Mouse (Mus musculus) forebrain, embryonic 12.5 days (tissue): ENCODE measurements around the gene Gm17268. TPM values are rescaled to one million over a fixed set of nuclear protein-coding genes. Genes with fewer than 3 reads are reported as not detected.

Experiments
- ATAC-seq: fragments of 200-750 bp; cut with Nextera tagmentation; 2 replicates; pipeline ENCODE4 v1.8.0; 2017; ENCODE audit warnings: moderate TSS enrichment; ENCODE audit not compliant: low FRiP score
- H3K27ac ChIP-seq: fragments of 300-500 bp; sonication (generic); 2 replicates; pipeline ENCODE4 v1.5.1; 2016; ENCODE audit warnings: mild to moderate bottlenecking
- H3K27me3 ChIP-seq: fragments of 300-500 bp; sonication (generic); 2 replicates; pipeline ENCODE4 v1.6.1; 2016; ENCODE audit warnings: mild to moderate bottlenecking
- H3K36me3 ChIP-seq: fragments of 300-500 bp; sonication (generic); replicated peaks from 2 replicates; pipeline ENCODE4 v1.6.1; 2016; ENCODE audit warnings: mild to moderate bottlenecking
- H3K4me1 ChIP-seq: fragments of 300-500 bp; sonication (generic); 2 replicates; pipeline ENCODE4 v1.6.1; 2016
- H3K4me2 ChIP-seq: fragments of 300-500 bp; sonication (generic); 2 replicates; pipeline ENCODE4 v1.6.1; 2016; ENCODE audit warnings: mild to moderate bottlenecking, moderate library complexity
- H3K4me3 ChIP-seq: fragments of 300-500 bp; sonication (generic); replicated peaks from 2 replicates; pipeline ENCODE4 v1.5.1; 2016; ENCODE audit warnings: mild to moderate bottlenecking
- H3K9ac ChIP-seq: fragments of 300-500 bp; sonication (generic); 2 replicates; pipeline ENCODE4 v1.6.1; 2016; ENCODE audit warnings: mild to moderate bottlenecking
- H3K9me3 ChIP-seq: fragments of 300-500 bp; sonication (generic); 2 replicates; pipeline ENCODE4 v1.6.1; 2016
- WGBS: fragments of 180-500 bp; shearing (Covaris S2); methylation state at CpG from one replicate; pipeline ENCODE4 v1.1.7; 2016; 5-methylcytosine and 5-hydroxymethylcytosine counted together
- polyA plus RNA-seq: library from polyadenylated mRNA; unstranded; fragments of >200 nt; fragmentation: Nextera tagmentation; extraction: Ambion mirVana; gene quantifications from 2 replicates; pipeline ENCODE4 v1.2.1, GENCODE M21; 2016

Gene Gm17268
- polyA plus RNA-seq, 1 experiment from 2014 or later, result not detected

GRCm38 (mm10) chr11:82022504-82023056 lies 15.8 kb downstream of the Gm17268 start:
- Histone ChIP-seq H3K4me3 (no peak overlapping the region), H3K4me2 (no peak overlapping the region), H3K4me1 (no peaks in the 10 kb centered on the region), H3K9ac (no peak overlapping the region), H3K9me3 (no peaks in the 10 kb centered on the region), H3K36me3 (no peaks in the 10 kb centered on the region), H3K27me3 (no peaks in the 10 kb centered on the region), H3K27ac (no peak overlapping the region)
- ATAC-seq, result no peak
- 93% methylated on average over 6 of the region's 6 CpGs for WGBS

GRCm38 (mm10) chr11:82021406-82021805 lies 17.0 kb downstream of the Gm17268 start:
- no peak overlapping the region for H3K27ac ChIP-seq
- H3K4me3 ChIP-seq, result no peak overlapping the region
- H3K9me3 ChIP-seq, result no peaks in the 10 kb centered on the region
- no peaks in the 10 kb centered on the region for H3K4me1 ChIP-seq
- no peak overlapping the region for H3K9ac ChIP-seq
- H3K4me2 ChIP-seq, result no peak overlapping the region
- WGBS, result 77% methylated on average over 3 of the region's 3 CpGs
- no peaks in the 10 kb centered on the region for H3K27me3 ChIP-seq
- H3K36me3 ChIP-seq, result no peaks in the 10 kb centered on the region
- no peak for ATAC-seq

- no peak overlapping the region for H3K4me3 ChIP-seq
- no peaks in the 10 kb centered on the region for H3K9me3 ChIP-seq
- H3K27me3 ChIP-seq, result no peaks in the 10 kb centered on the region
- no peak overlapping the region for H3K9ac ChIP-seq
- H3K4me2 ChIP-seq, result no peak overlapping the region
- no peaks in the 10 kb centered on the region for H3K36me3 ChIP-seq
- ATAC-seq, result no peak
- H3K4me1 ChIP-seq, result no peaks in the 10 kb centered on the region
- H3K27ac ChIP-seq, result no peak overlapping the region
These were observed 18.6 kb downstream of the Gm17268 start for GRCm38 (mm10) chr11:82019793-82020192.

GRCm38 (mm10) chr11:82019389-82019788 lies 19.0 kb downstream of the Gm17268 start:
- Histone ChIP-seq H3K4me3 (no peak overlapping the region), H3K9ac (no peak overlapping the region), H3K27ac (no peak overlapping the region), H3K4me2 (no peak overlapping the region), H3K27me3 (no peaks in the 10 kb centered on the region), H3K4me1 (no peaks in the 10 kb centered on the region), H3K9me3 (no peaks in the 10 kb centered on the region), H3K36me3 (no peaks in the 10 kb centered on the region)
- 81% methylated on average over 2 of the region's 2 CpGs for WGBS
- ATAC-seq, result no peak

- no peak overlapping the region for H3K9ac ChIP-seq
- ATAC-seq, result no peak
- H3K4me3 ChIP-seq, result no peak overlapping the region
- no peaks in the 10 kb centered on the region for H3K4me1 ChIP-seq
- H3K9me3 ChIP-seq, result no peaks in the 10 kb centered on the region
- no peaks in the 10 kb centered on the region for H3K27me3 ChIP-seq
- WGBS, result 76% methylated on average over 3 of the region's 3 CpGs
- H3K4me2 ChIP-seq, result no peak overlapping the region
- H3K36me3 ChIP-seq, result no peaks in the 10 kb centered on the region
- no peak overlapping the region for H3K27ac ChIP-seq
These were observed 22.1 kb downstream of the Gm17268 start for GRCm38 (mm10) chr11:82016181-82016780.

GRCm38 (mm10) chr11:82015066-82015465 lies 23.3 kb downstream of the Gm17268 start:
- no peak for ATAC-seq
- Histone ChIP-seq H3K4me1 (no peaks in the 10 kb centered on the region), H3K9me3 (no peaks in the 10 kb centered on the region), H3K27ac (no peak overlapping the region), H3K4me2 (no peak overlapping the region), H3K4me3 (no peak overlapping the region), H3K9ac (no peak overlapping the region), H3K27me3 (no peaks in the 10 kb centered on the region), H3K36me3 (no peaks in the 10 kb centered on the region)
- WGBS, result 83% methylated on average over 2 of the region's 2 CpGs

- Histone ChIP-seq H3K4me2 (no peak overlapping the region), H3K27me3 (no peaks in the 10 kb centered on the region), H3K4me3 (no peak overlapping the region), H3K4me1 (no peaks in the 10 kb centered on the region), H3K9me3 (no peaks in the 10 kb centered on the region), H3K27ac (no peak overlapping the region), H3K36me3 (no peaks in the 10 kb centered on the region), H3K9ac (no peak overlapping the region)
- WGBS, result 93% methylated on average over 1 of the region's 1 CpGs
- no peak for ATAC-seq
These were observed 24.6 kb downstream of the Gm17268 start for GRCm38 (mm10) chr11:82013756-82014155.

- Histone ChIP-seq H3K9me3 (no peaks in the 10 kb centered on the region), H3K9ac (no peak overlapping the region), H3K4me3 (no peak overlapping the region), H3K4me2 (no peak overlapping the region), H3K27me3 (no peaks in the 10 kb centered on the region), H3K4me1 (peaks cover 6% of the 10 kb centered on the region; the same call in 1 of the 2 replicates), H3K27ac (no peak overlapping the region), H3K36me3 (no peaks in the 10 kb centered on the region)
- ATAC-seq, result no peak
- WGBS, result 79% methylated on average over 8 of the region's 8 CpGs
These were observed 26.8 kb downstream of the Gm17268 start for GRCm38 (mm10) chr11:82011411-82012193.

- Histone ChIP-seq H3K9me3 (no peaks in the 10 kb centered on the region), H3K4me3 (no peak overlapping the region), H3K9ac (no peak overlapping the region), H3K4me1 (peaks cover 6% of the 10 kb centered on the region; the same call in 1 of the 2 replicates), H3K4me2 (no peak overlapping the region), H3K27me3 (no peaks in the 10 kb centered on the region), H3K27ac (no peak overlapping the region), H3K36me3 (no peaks in the 10 kb centered on the region)
- 88% methylated on average over 3 of the region's 3 CpGs for WGBS
- ATAC-seq, result no peak
These were observed 28.2 kb downstream of the Gm17268 start for GRCm38 (mm10) chr11:82010115-82010514.

- WGBS, result 57% methylated on average over 12 of the region's 12 CpGs
- peaks cover 6% of the 10 kb centered on the region; the same call in 1 of the 2 replicates for H3K4me1 ChIP-seq
- H3K4me2 ChIP-seq, result no peak overlapping the region
- no peak overlapping the region for H3K27ac ChIP-seq
- H3K4me3 ChIP-seq, result no peak overlapping the region
- ATAC-seq, result no peak
- H3K27me3 ChIP-seq, result no peaks in the 10 kb centered on the region
- H3K9ac ChIP-seq, result no peak overlapping the region
- no peaks in the 10 kb centered on the region for H3K36me3 ChIP-seq
- H3K9me3 ChIP-seq, result no peaks in the 10 kb centered on the region
These were observed 31.5 kb downstream of the Gm17268 start for GRCm38 (mm10) chr11:82006796-82007423.

- Histone ChIP-seq H3K27me3 (no peaks in the 10 kb centered on the region), H3K27ac (no peak overlapping the region), H3K36me3 (no peaks in the 10 kb centered on the region), H3K9me3 (no peaks in the 10 kb centered on the region), H3K4me1 (peaks cover 6% of the 10 kb centered on the region; the same call in 1 of the 2 replicates), H3K4me3 (no peak overlapping the region), H3K4me2 (no peak overlapping the region), H3K9ac (no peak overlapping the region)
- 82% methylated on average over 2 of the region's 2 CpGs for WGBS
- ATAC-seq, result no peak
These were observed 33.6 kb downstream of the Gm17268 start for GRCm38 (mm10) chr11:82004810-82005209.

- ATAC-seq, result no peak
- WGBS, result 65% methylated on average over 5 of the region's 5 CpGs
- Histone ChIP-seq H3K36me3 (no peaks in the 10 kb centered on the region), H3K27me3 (0 out of 2 replicates have a peak, but pooled peaks cover 2% of the 10 kb centered on the region), H3K4me3 (no peak overlapping the region), H3K9me3 (no peaks in the 10 kb centered on the region), H3K4me2 (no peak overlapping the region), H3K9ac (no peak overlapping the region), H3K27ac (no peak overlapping the region), H3K4me1 (no peaks in the 10 kb centered on the region)
These were observed 37.8 kb downstream of the Gm17268 start for GRCm38 (mm10) chr11:82000581-82000980.
